Mouse (Mus musculus) embryonic stem cell, embryonic (primary cell): ENCODE data around the gene Vmn1r183.

ENCODE experiments used
- CTCF ChIA-PET, 4 experiments: fragments of 300-600 bp in 2 of 4; fragments of 350-600 bp in 2 of 4; sonication (Branson Sonifier 250); formaldehyde crosslinking; loops; one replicate each; lab custom pipeline; 2022; ENCODE audit warnings: inconsistent platforms in 2 of 4; lab: Charles Lee
- POLR2A ChIA-PET, 4 experiments: fragments of 300-600 bp in 2 of 4; fragments of 350-600 bp in 2 of 4; sonication (Branson Sonifier 250); formaldehyde crosslinking; loops; one replicate each; lab custom pipeline; 2022; ENCODE audit warnings: antibody characterized with exemption in 4 of 4, inconsistent platforms in 1 of 4; lab: Charles Lee

Gene Vmn1r183

GRCm38 (mm10) chr7:24052660-24053304, at the start of gene Vmn1r183:
Gene Vmn1r183, plus strand, starts transcription at chr7:24053254.
- ChIA-PET POLR2A (no interaction called here), CTCF (no interaction called here)

- POLR2A ChIA-PET = interaction anchor here in 3 of 4 experiments (0.5 to 4.9 kb wide), 5 partner anchors 8 to 433 kb away, joined by 3 to 46 read pairs (median 3); partner anchors contain the start of gene Zfp180 (in 1 of the 3)
- CTCF ChIA-PET = interaction anchor here in 1 of 4 experiments (1.4 kb wide), 1 partner anchor 12 kb away, joined by 6 read pairs; no protein-coding TSS in a partner anchor
Observed at GRCm38 (mm10) chr7:24074424-24074823, 21.4 kb downstream of the Vmn1r183 start.

GRCm38 (mm10) chr7:24081634-24082431, 28.8 kb downstream of the Vmn1r183 start, which contains the start of gene Zfp180:
Gene Zfp180, plus strand, starts transcription at chr7:24081924.
- ChIA-PET CTCF (interaction anchor here in 1 of 4 experiments (0.5 kb wide), 1 partner anchor 256 kb away, joined by 3 read pairs; no protein-coding TSS in a partner anchor), POLR2A (interaction anchor here in 3 of 4 experiments (0.8 to 3.8 kb wide), 26 partner anchors 9 to 362 kb away, joined by 3 to 23 read pairs (median 4); partner anchors contain the start of genes Zfp235 (in 3 of the 3), Smg9 (in 2 of the 3), Zfp108 (in 1 of the 3) and Zfp112 (in 1 of the 3))

GRCm38 (mm10) chr7:24082457-24083235, 29.6 kb downstream of the Vmn1r183 start:
- ChIA-PET CTCF (no interaction called here), POLR2A (interaction anchor here in 2 of 4 experiments (0.9 to 3.8 kb wide), 9 partner anchors 9 to 317 kb away, joined by 3 to 23 read pairs (median 6); partner anchors contain the start of genes Smg9 (in 1 of the 2) and Zfp235 (in 1 of the 2))

- ChIA-PET CTCF (interaction anchor here in 2 of 4 experiments (0.5 to 2.5 kb wide), 11 partner anchors 11 to 201 kb away, joined by 3 to 8 read pairs (median 4); partner anchors contain the start of genes Zfp109 (in 1 of the 2), Zfp114 (in 1 of the 2) and Zfp235 (in 1 of the 2)), POLR2A (interaction anchor here (0.6 to 5.6 kb wide), 24 partner anchors 10 to 753 kb away, joined by 3 to 46 read pairs (median 6); partner anchors contain the start of genes Smg9 (in 2 of the 4), Zfp235 (in 2 of the 4), Zfp108 (in 1 of the 4) and Zfp112 (in 1 of the 4))
Observed at GRCm38 (mm10) chr7:24086871-24087270, 33.8 kb downstream of the Vmn1r183 start.

- POLR2A ChIA-PET = interaction anchor here (0.7 to 5.6 kb wide), 25 partner anchors 8 to 312 kb away, joined by 3 to 46 read pairs (median 6); partner anchors contain the start of genes Zfp235 (in 2 of the 4), Smg9 (in 1 of the 4), Zfp108 (in 1 of the 4) and Zfp112 (in 1 of the 4)
- CTCF ChIA-PET = interaction anchor here in 2 of 4 experiments (0.5 to 2.5 kb wide), 10 partner anchors 11 to 200 kb away, joined by 3 to 8 read pairs (median 5); partner anchors contain the start of genes Zfp109 (in 1 of the 2), Zfp114 (in 1 of the 2) and Zfp235 (in 1 of the 2)
Observed at GRCm38 (mm10) chr7:24087485-24088125, 34.6 kb downstream of the Vmn1r183 start.

GRCm38 (mm10) chr7:24104403-24104802, 51.3 kb downstream of the Vmn1r183 start:
- POLR2A ChIA-PET = interaction anchor here in 2 of 4 experiments (0.7 to 4.6 kb wide), 12 partner anchors 8 to 295 kb away, joined by 3 to 43 read pairs (median 4); partner anchors contain the start of genes Zfp180 (in 2 of the 2), Smg9 (in 1 of the 2) and Zfp235 (in 1 of the 2)
- CTCF ChIA-PET = no interaction called here

- POLR2A ChIA-PET = interaction anchor here in 3 of 4 experiments (0.5 to 4.6 kb wide), 16 partner anchors 8 to 781 kb away, joined by 3 to 43 read pairs (median 4); partner anchors contain the start of genes Zfp180 (in 3 of the 3), Smg9 (in 1 of the 3) and Zfp235 (in 1 of the 3)
- CTCF ChIA-PET = no interaction called here
Observed at GRCm38 (mm10) chr7:24105144-24105703, 52.2 kb downstream of the Vmn1r183 start.

GRCm38 (mm10) chr7:24110839-24111238, 57.8 kb downstream of the Vmn1r183 start:
- ChIA-PET CTCF (no interaction called here), POLR2A (interaction anchor here in 2 of 4 experiments (0.8 to 0.9 kb wide), 2 partner anchors 23 to 24 kb away, joined by 3 read pairs; partner anchors contain the start of gene Zfp235 (in 1 of the 2))

- ChIA-PET POLR2A (interaction anchor here in 1 of 4 experiments (0.8 kb wide), 1 partner anchor 25 kb away, joined by 3 read pairs; no protein-coding TSS in a partner anchor), CTCF (no interaction called here)
Observed at GRCm38 (mm10) chr7:24111772-24112155, 58.7 kb downstream of the Vmn1r183 start.

- CTCF ChIA-PET = interaction anchor here in 1 of 4 experiments (0.6 to 1.1 kb wide), 2 partner anchors 25 to 226 kb away, joined by 4 to 5 read pairs; no protein-coding TSS in a partner anchor
- POLR2A ChIA-PET = interaction anchor here in 3 of 4 experiments (1.0 to 2.0 kb wide), 13 partner anchors 9 to 142 kb away, joined by 3 to 13 read pairs (median 4); partner anchors contain the start of genes Zfp235 (in 3 of the 3), Zfp108 (in 1 of the 3) and Zfp180 (in 1 of the 3)
Observed at GRCm38 (mm10) chr7:24112156-24112856, 59.3 kb downstream of the Vmn1r183 start, which contains the start of gene Zfp112. Gene Zfp112, plus strand, starts transcription at chr7:24112314.

- POLR2A ChIA-PET = interaction anchor here in 3 of 4 experiments (0.6 to 2.0 kb wide), 16 partner anchors 8 to 142 kb away, joined by 3 to 13 read pairs (median 4); partner anchors contain the start of genes Zfp235 (in 3 of the 3), Zfp108 (in 1 of the 3) and Zfp180 (in 1 of the 3)
- CTCF ChIA-PET = interaction anchor here in 2 of 4 experiments (0.6 to 1.1 kb wide), 3 partner anchors 26 to 558 kb away, joined by 3 to 5 read pairs (median 4); no protein-coding TSS in a partner anchor
Observed at GRCm38 (mm10) chr7:24113001-24113400, 59.9 kb downstream of the Vmn1r183 start.
